Mouse (Mus musculus): Measurements from ENCODE around the gene Cldn14. TPM values are rescaled to one million over a fixed set of nuclear protein-coding genes. Genes with fewer than 3 reads are reported as not detected.

Cldn14 gene
- 16.0 and 18.2 TPM in 2 replicates for polyA plus RNA-seq (2012; rRNA removed)

GRCm38 (mm10) chr16:94008737-94009136, at the start of gene Cldn14:
Gene Cldn14, minus strand, starts transcription at chr16:94008837.

GRCm38 (mm10) chr16:93883423-93884085, 125.1 kb downstream of the Cldn14 start, which contains the start of gene Chaf1b:
Gene Chaf1b, plus strand, starts transcription at chr16:93883901.

Other genes starting within 250 kb of the Cldn14 start
- 4.2 TPM in 2 replicates for gene Morc3, start 176.7 kb downstream of the Cldn14 start, polyA plus RNA-seq (2012; rRNA removed)
- 5.6 and 6.0 TPM in 2 replicates for gene Chaf1b, start 124.9 kb downstream of the Cldn14 start, polyA plus RNA-seq (2012; rRNA removed)
- 0.03 TPM in 1 of 2 replicates, not detected in the other for gene Sim2, start 76.1 kb upstream of the Cldn14 start, polyA plus RNA-seq (2012; rRNA removed)